Mouse (Mus musculus): Measurements from ENCODE around the gene Asb2. TPM values are rescaled to one million over a fixed set of nuclear protein-coding genes. Genes with fewer than 3 reads are reported as not detected.
A peak's percentile ranks its signal among the peaks of the same experiment; 100 is the strongest.

Gene Asb2
- polyA plus RNA-seq, 1 experiment from 2014 or later, result 0.77 TPM

DNA sequence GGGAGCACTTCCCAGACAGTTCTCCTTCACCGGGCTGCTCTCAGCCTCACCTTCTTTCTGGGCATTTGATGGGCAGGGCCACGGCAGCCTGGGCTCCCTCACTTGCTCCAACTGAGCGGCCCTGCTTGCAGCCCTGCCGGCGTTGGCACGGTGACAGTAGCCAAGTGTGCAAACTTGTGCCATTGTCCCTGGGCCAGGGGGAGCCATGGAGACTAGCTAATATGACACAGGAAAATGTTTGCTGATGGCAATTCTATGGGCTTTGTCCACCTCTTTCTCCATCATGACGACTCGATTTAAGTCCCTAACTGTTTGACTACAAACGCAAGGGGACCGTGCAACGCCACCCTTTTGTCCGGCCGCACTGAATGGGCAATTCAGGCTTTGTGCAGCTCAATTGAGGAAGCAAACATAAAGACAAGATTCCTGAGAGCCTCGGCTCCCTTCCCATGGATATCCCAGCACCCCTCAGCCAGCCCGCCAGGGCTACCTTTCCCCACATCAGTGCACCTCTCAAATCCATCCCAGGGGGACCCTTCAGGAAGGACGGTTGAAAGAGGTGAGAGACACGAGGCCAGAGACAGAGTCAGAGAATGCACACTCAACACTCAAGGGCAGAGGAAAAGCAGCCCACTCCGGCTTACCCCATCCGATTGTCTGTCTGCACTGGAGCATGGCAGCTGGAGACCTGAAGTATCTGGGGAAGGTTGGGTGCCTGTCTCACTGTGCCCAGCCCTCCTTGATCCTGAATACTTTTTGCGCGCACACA is 41.7 kb downstream of the Asb2 start:
- H3K9me3 ChIP-seq (ENCODE audit: control insufficient read depth, low read length), result no peaks in the 10 kb centered on the region
- H3K27ac ChIP-seq (ENCODE audit: low read length), result no peak overlapping the region
- peak overlapping the region; percentile 72 for H3K4me2 ChIP-seq (ENCODE audit: low read length)
- H3K4me3 ChIP-seq (replicated peaks; ENCODE audit: low read length), result peak overlapping the region; percentile 40
- H3K36me3 ChIP-seq (ENCODE audit: control insufficient read depth, insufficient read depth), result no peaks in the 10 kb centered on the region
- H3K27me3 ChIP-seq (replicated peaks; ENCODE audit: control insufficient read depth, insufficient read depth, low read length), result no peaks in the 10 kb centered on the region
- 6% methylated on average over 21 of the region's 21 CpGs for WGBS
- peak overlapping the region; percentile 15; the same call in 1 of the 2 replicates for H3K9ac ChIP-seq (replicated peaks; ENCODE audit: low read depth, low read length)
- H3K4me1 ChIP-seq (replicated peaks; ENCODE audit: control insufficient read depth, insufficient read depth, low read length), result peaks cover 20% of the 10 kb centered on the region
- peak; percentile 75 for ATAC-seq

DNA sequence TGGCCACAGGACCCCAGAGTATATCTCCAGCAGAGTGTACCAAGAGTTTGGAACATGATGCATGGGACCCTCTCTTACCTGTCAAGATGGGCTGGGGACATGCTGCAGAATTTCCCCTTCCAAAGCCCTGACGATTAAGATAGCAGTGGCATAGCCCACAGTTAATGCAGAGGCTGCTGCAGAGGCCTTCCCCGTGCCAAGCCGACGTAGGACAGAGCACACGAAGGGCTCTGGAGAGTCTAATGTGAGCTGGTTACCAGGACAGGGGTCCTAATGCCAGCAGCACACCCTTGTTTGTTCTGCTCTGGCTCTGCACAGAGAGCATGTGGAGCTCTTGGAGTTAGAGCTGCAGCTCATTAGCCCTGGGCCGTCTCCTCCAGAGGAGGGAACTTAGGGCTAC is 42.5 kb downstream of the Asb2 start:
- H3K9me3 ChIP-seq (ENCODE audit: control insufficient read depth, low read length), result no peaks in the 10 kb centered on the region
- no peak overlapping the region for H3K27ac ChIP-seq (ENCODE audit: low read length)
- no peaks in the 10 kb centered on the region for H3K27me3 ChIP-seq (replicated peaks; ENCODE audit: control insufficient read depth, insufficient read depth, low read length)
- H3K4me3 ChIP-seq (replicated peaks; ENCODE audit: low read length), result no peak overlapping the region
- no peak overlapping the region; the same call in 1 of the 2 replicates for H3K4me2 ChIP-seq (ENCODE audit: low read length)
- no peaks in the 10 kb centered on the region for H3K36me3 ChIP-seq (ENCODE audit: control insufficient read depth, insufficient read depth)
- no peak overlapping the region for H3K9ac ChIP-seq (replicated peaks; ENCODE audit: low read depth, low read length)
- 31% methylated on average over 6 of the region's 6 CpGs for WGBS
- ATAC-seq, result peak; percentile 2; the same call in 1 of the 2 replicates
- peaks cover 20% of the 10 kb centered on the region for H3K4me1 ChIP-seq (replicated peaks; ENCODE audit: control insufficient read depth, insufficient read depth, low read length)

DNA sequence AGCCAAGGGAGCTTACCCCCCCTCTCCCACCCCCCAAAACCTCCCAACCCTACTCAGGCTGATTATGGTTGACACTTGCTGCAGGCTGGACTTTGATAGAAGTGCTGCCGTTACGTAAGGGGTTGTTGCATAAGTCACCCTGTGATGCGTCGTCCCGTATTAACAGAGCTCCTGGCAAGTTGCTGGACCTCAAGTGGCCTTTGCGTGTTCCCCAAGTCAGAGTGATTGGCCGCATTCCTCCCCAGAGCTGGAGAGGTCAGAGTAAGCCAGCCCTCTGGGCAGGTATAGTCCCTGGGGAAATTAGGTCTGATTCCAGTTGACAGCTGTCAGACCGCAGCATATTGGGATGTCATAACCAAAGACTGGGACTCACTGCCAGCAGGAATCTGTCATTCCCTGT is 43.9 kb downstream of the Asb2 start:
- Histone ChIP-seq H3K4me3 (replicated peaks; ENCODE audit: low read length) (no peak overlapping the region), H3K4me2 (ENCODE audit: low read length) (no peak overlapping the region), H3K9ac (replicated peaks; ENCODE audit: low read depth, low read length) (no peak overlapping the region), H3K27ac (ENCODE audit: low read length) (no peak overlapping the region), H3K4me1 (replicated peaks; ENCODE audit: control insufficient read depth, insufficient read depth, low read length) (peaks cover 20% of the 10 kb centered on the region), H3K27me3 (replicated peaks; ENCODE audit: control insufficient read depth, insufficient read depth, low read length) (no peaks in the 10 kb centered on the region), H3K9me3 (ENCODE audit: control insufficient read depth, low read length) (no peaks in the 10 kb centered on the region), H3K36me3 (ENCODE audit: control insufficient read depth, insufficient read depth) (no peaks in the 10 kb centered on the region)
- ATAC-seq, result no peak
- WGBS, result 94% methylated on average over 8 of the region's 8 CpGs

DNA sequence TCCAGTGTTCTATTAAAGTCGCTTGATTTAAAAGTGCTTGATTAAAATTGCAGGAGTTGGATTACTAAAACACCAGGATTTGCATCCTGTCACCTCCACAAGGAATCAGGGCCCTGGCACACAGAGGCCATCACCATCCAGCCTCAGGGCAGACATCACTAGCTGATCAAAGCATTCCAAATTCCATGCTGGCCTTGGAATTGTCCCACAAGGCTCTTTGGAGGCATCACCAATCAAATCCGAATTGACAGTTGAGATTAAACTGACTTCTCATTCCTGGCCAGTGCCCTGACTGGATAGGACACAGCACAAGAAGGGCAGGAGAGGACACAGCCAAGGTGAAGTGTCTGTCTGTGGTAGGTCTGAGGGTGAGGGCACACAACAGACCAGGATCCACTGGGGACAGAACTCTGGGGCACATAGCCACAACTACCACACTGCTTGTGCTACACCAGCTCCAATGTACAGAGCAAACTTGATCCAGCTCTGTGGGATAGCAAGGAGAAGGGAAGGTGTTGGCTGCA is 45.0 kb downstream of the Asb2 start, which contains the start of gene Fam181a:
TSS of gene Fam181a (plus strand) at position 232 of the 524 bp plus-strand sequence.
- no peak for ATAC-seq
- H3K36me3 ChIP-seq (ENCODE audit: control insufficient read depth, insufficient read depth), result no peaks in the 10 kb centered on the region
- H3K27me3 ChIP-seq (replicated peaks; ENCODE audit: control insufficient read depth, insufficient read depth, low read length), result no peaks in the 10 kb centered on the region
- H3K9me3 ChIP-seq (ENCODE audit: control insufficient read depth, low read length), result no peaks in the 10 kb centered on the region
- H3K27ac ChIP-seq (ENCODE audit: low read length), result no peak within 1 kb of the TSS
- H3K4me1 ChIP-seq (replicated peaks; ENCODE audit: control insufficient read depth, insufficient read depth, low read length), result peaks cover 20% of the 10 kb centered on the region
- no peak within 1 kb of the TSS for H3K9ac ChIP-seq (replicated peaks; ENCODE audit: low read depth, low read length)
- no peak within 1 kb of the TSS for H3K4me3 ChIP-seq (replicated peaks; ENCODE audit: low read length)
- no peak within 1 kb of the TSS for H3K4me2 ChIP-seq (ENCODE audit: low read length)
- 81% methylated on average over 2 of the region's 2 CpGs for WGBS

DNA sequence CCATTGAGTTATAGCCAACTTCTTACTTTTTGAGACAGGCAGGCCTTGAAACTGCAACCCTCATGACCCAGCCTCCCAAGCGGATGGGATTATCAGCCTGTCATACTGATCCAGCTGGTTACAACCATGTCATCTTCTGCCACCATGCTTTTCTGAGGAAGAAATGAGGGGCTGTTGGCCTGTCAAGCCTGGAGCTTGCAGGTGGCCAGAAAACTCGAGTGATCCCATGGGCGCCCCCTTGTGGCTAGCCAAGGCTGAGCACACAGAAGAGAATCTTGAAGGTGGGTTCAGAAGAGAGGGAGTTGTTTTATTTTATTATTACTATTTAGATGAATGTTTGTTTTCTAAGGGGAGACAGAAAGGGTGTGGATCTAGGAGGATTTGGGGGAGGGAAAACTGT is 49.1 kb downstream of the Asb2 start:
- Histone ChIP-seq H3K27me3 (replicated peaks; ENCODE audit: control insufficient read depth, insufficient read depth, low read length) (no peaks in the 10 kb centered on the region), H3K36me3 (ENCODE audit: control insufficient read depth, insufficient read depth) (no peaks in the 10 kb centered on the region), H3K27ac (ENCODE audit: low read length) (no peak overlapping the region), H3K9ac (replicated peaks; ENCODE audit: low read depth, low read length) (no peak overlapping the region), H3K9me3 (ENCODE audit: control insufficient read depth, low read length) (no peaks in the 10 kb centered on the region), H3K4me2 (ENCODE audit: low read length) (no peak overlapping the region), H3K4me3 (replicated peaks; ENCODE audit: low read length) (no peak overlapping the region), H3K4me1 (replicated peaks; ENCODE audit: control insufficient read depth, insufficient read depth, low read length) (no peaks in the 10 kb centered on the region)
- WGBS, result 22% methylated on average over 3 of the region's 3 CpGs
- ATAC-seq, result 0 out of 2 replicates have a peak, but pooled peaks have one; percentile 50

DNA sequence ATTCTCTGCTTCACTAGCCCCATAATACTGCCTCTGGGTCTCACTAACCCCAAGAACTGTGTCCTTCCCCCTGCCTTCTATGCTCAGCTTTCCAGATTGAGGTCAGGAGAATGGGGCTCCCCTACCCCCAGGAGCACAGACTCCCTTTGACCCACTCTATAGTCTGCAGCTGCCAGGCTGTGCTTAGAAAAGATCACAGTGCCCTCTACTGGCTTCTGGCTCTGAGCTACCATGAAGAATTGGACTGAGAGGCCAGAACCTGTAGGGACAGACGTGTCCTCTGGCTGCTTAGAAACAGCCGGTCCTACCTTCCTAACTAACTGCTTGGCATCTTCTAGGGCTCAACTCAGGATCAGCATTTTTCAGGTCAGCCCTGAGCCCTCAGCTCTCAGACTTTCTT is 49.6 kb downstream of the Asb2 start:
- ATAC-seq, result peak; percentile 33; the same call in 1 of the 2 replicates
- no peaks in the 10 kb centered on the region for H3K27me3 ChIP-seq (replicated peaks; ENCODE audit: control insufficient read depth, insufficient read depth, low read length)
- WGBS, result 40% methylated on average over 2 of the region's 2 CpGs

DNA sequence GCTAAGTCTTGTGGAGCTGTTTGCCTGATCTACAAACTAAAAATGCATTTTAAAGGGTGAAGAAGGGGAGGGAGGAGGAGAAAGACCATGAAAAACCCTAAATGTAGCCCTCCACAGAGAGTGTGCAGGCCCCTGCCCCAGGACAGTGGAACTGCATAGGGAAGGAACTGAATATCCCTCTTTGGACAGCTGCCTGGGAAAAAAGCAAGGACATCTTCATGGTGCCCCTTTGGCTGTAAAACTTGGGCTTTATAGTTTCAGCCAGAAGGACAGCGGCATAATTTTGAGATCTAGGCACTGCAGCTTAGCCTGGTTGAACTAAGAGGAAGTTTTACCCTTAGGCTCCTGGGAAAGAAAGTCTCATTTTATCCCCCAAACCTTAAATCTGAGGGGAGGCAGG is 52.8 kb downstream of the Asb2 start:
- Histone ChIP-seq H3K4me3 (replicated peaks; ENCODE audit: low read length) (no peak overlapping the region), H3K9ac (replicated peaks; ENCODE audit: low read depth, low read length) (no peak overlapping the region), H3K27me3 (replicated peaks; ENCODE audit: control insufficient read depth, insufficient read depth, low read length) (no peaks in the 10 kb centered on the region), H3K9me3 (ENCODE audit: control insufficient read depth, low read length) (no peaks in the 10 kb centered on the region), H3K4me1 (replicated peaks; ENCODE audit: control insufficient read depth, insufficient read depth, low read length) (no peaks in the 10 kb centered on the region), H3K36me3 (ENCODE audit: control insufficient read depth, insufficient read depth) (no peaks in the 10 kb centered on the region), H3K27ac (ENCODE audit: low read length) (no peak overlapping the region), H3K4me2 (ENCODE audit: low read length) (no peak overlapping the region)
- ATAC-seq, result no peak
- 93% methylated on average over 1 of the region's 1 CpGs for WGBS

More for the DNA sequence above, 49.6 kb downstream of the Asb2 start:
- H3K27ac ChIP-seq (ENCODE audit: low read length), result no peak overlapping the region
- no peak overlapping the region for H3K9ac ChIP-seq (replicated peaks; ENCODE audit: low read depth, low read length)
- no peaks in the 10 kb centered on the region for H3K4me1 ChIP-seq (replicated peaks; ENCODE audit: control insufficient read depth, insufficient read depth, low read length)
- no peak overlapping the region for H3K4me3 ChIP-seq (replicated peaks; ENCODE audit: low read length)
- no peak overlapping the region for H3K4me2 ChIP-seq (ENCODE audit: low read length)
- no peaks in the 10 kb centered on the region for H3K9me3 ChIP-seq (ENCODE audit: control insufficient read depth, low read length)
- H3K36me3 ChIP-seq (ENCODE audit: control insufficient read depth, insufficient read depth), result no peaks in the 10 kb centered on the region

DNA sequence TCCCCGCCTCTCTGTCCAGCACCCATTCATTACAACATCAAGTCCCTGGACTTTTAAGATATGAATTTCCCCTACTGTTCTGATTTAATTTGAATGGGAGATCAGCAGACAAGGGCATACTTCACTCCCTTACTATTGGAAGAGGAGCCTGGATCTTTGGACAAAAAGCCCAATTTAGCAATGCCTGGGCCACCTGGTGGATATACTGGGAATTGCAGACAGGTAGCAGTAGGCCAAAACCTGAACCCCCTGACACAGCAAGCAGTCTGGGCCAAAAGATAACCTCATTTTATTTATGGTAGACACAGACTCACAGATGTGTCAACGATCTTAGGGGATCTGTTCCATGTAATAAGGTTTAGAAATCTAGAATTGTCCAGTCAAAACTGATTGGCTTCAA is 54.2 kb downstream of the Asb2 start:
- Histone ChIP-seq H3K27me3 (replicated peaks; ENCODE audit: control insufficient read depth, insufficient read depth, low read length) (no peaks in the 10 kb centered on the region), H3K27ac (ENCODE audit: low read length) (no peak overlapping the region), H3K4me3 (replicated peaks; ENCODE audit: low read length) (no peak overlapping the region), H3K9ac (replicated peaks; ENCODE audit: low read depth, low read length) (no peak overlapping the region), H3K4me1 (replicated peaks; ENCODE audit: control insufficient read depth, insufficient read depth, low read length) (no peaks in the 10 kb centered on the region), H3K4me2 (ENCODE audit: low read length) (no peak overlapping the region), H3K9me3 (ENCODE audit: control insufficient read depth, low read length) (no peaks in the 10 kb centered on the region), H3K36me3 (ENCODE audit: control insufficient read depth, insufficient read depth) (no peaks in the 10 kb centered on the region)
- ATAC-seq, result no peak
- 55% methylated on average over 2 of the region's 2 CpGs for WGBS

DNA sequence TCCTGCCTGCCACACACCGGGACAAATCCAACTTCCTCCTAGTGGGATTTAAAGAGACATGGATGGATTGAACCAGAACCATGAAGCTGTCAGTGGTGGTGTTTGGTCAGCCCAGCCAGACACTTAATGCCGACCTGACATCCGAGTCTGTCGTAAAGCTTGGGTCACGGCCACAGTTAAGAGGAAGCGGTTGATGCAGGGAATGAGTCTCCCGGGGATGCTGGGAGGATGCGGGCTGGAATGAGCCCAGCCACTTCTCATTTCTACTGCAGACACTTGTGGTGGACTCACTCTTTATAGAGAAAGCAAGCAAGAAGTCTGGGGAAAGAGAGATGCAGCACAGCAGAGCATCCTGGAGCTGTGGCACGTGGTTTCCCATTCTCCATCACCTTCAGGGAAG is 55.3 kb downstream of the Asb2 start:
- H3K4me1 ChIP-seq (replicated peaks; ENCODE audit: control insufficient read depth, insufficient read depth, low read length), result no peaks in the 10 kb centered on the region
- no peaks in the 10 kb centered on the region for H3K27me3 ChIP-seq (replicated peaks; ENCODE audit: control insufficient read depth, insufficient read depth, low read length)
- H3K36me3 ChIP-seq (ENCODE audit: control insufficient read depth, insufficient read depth), result no peaks in the 10 kb centered on the region
- no peak overlapping the region for H3K4me3 ChIP-seq (replicated peaks; ENCODE audit: low read length)
- 87% methylated on average over 9 of the region's 9 CpGs for WGBS
- ATAC-seq, result no peak
- H3K27ac ChIP-seq (ENCODE audit: low read length), result no peak overlapping the region
- no peak overlapping the region for H3K4me2 ChIP-seq (ENCODE audit: low read length)
- no peaks in the 10 kb centered on the region for H3K9me3 ChIP-seq (ENCODE audit: control insufficient read depth, low read length)
- no peak overlapping the region for H3K9ac ChIP-seq (replicated peaks; ENCODE audit: low read depth, low read length)
